Mouse (Mus musculus) frontal cortex, postnatal 25 days (tissue): ENCODE data around the gene Slc25a5.
A peak's percentile ranks its signal among the peaks of the same experiment; 100 is the strongest.

Experiments used
- DNase-seq, 2 experiments: peaks; one replicate each; pipeline ENCODE4 v3.0.0; 2022; ENCODE audit warnings: low spot score in 2 of 2

Slc25a5 gene

GRCm38 (mm10) chrX:36833397-36834084 lies 38.1 kb downstream of the Slc25a5 start:
- DNase-seq = peak; percentile 55 to 59

- DNase-seq = no peak
These were observed 41.7 kb downstream of the Slc25a5 start for GRCm38 (mm10) chrX:36837069-36837676.

GRCm38 (mm10) chrX:36839391-36839790 lies 43.9 kb downstream of the Slc25a5 start:
- no peak for DNase-seq

DNA sequence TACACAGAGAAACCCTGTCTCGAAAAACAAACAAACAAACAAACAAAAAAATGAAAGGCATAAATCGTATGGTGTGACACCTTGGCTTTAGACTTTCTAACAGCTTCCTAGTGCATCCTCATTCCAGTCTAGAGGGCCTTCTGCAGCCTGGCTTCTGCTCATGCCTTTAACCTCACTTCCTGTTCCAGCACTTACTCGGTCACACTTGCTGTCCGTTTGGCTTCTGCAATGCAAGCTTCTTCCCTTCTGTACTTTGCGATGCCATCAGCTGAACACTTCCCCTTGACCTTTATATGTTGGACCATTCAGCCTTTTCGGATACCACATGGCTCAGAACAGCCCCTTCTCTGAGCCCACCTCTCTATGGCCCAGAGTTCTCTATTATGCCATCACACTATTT lies 46.2 kb downstream of the Slc25a5 start:
- no peak for DNase-seq

- no peak for DNase-seq
These were observed 48.0 kb downstream of the Slc25a5 start for GRCm38 (mm10) chrX:36843346-36843990.

GRCm38 (mm10) chrX:36847152-36847551 lies 51.7 kb downstream of the Slc25a5 start:
- DNase-seq = no peak
